Mouse (Mus musculus): ENCODE data around the gene Olfr591. TPM values are rescaled to one million over a fixed set of nuclear protein-coding genes. Genes with fewer than 3 reads are reported as not detected.

Gene Olfr591
- polyA plus RNA-seq, 1 experiment, result not detected

GRCm38 (mm10) chr7:103156256-103156655 is 21.9 kb downstream of the Olfr591 start, which contains the start of gene Olfr589:
Gene Olfr589 (minus strand): TSS chr7:103156356.
- H3K4me3 ChIP-seq (ENCODE audit: insufficient read depth, poor library complexity, severe bottlenecking), result no peak within 1 kb of the TSS
- TF ChIP-seq CTCF (IDR thresholded peaks at IDR 0.05; ENCODE audit: control insufficient read depth, insufficient read depth, insufficient read length) (no peak), MAX (IDR thresholded peaks at IDR 0.05) (no peak), FOSL1 (IDR thresholded peaks at IDR 0.05; ENCODE audit: insufficient read depth, low read length, poor library complexity, severe bottlenecking) (no peak)
- H3K27me3 ChIP-seq (ENCODE audit: control insufficient read depth, insufficient read depth, insufficient read length), result no peaks in the 10 kb centered on the region
- no peaks in the 10 kb centered on the region for H3K79me3 ChIP-seq (ENCODE audit: low read depth)
- H3K79me2 ChIP-seq (ENCODE audit: control insufficient read depth, insufficient read depth), result no peaks in the 10 kb centered on the region
- no peak within 1 kb of the TSS for H3ac ChIP-seq (ENCODE audit: control insufficient read depth, insufficient read length, low read depth)
- H3K36me3 ChIP-seq (ENCODE audit: control insufficient read depth, insufficient read depth), result no peaks in the 10 kb centered on the region

GRCm38 (mm10) chr7:103140579-103140978 is 37.6 kb downstream of the Olfr591 start, which contains the start of gene Olfr588-ps1:
Gene Olfr588-ps1 (plus strand): TSS chr7:103140879.
- Histone ChIP-seq H3K79me2 (ENCODE audit: control insufficient read depth, insufficient read depth) (no peaks in the 10 kb centered on the region), H3ac (ENCODE audit: control insufficient read depth, insufficient read length, low read depth) (no peak within 1 kb of the TSS), H3K36me3 (ENCODE audit: control insufficient read depth, insufficient read depth) (no peaks in the 10 kb centered on the region), H3K79me3 (ENCODE audit: low read depth) (no peaks in the 10 kb centered on the region), H3K4me3 (ENCODE audit: insufficient read depth, poor library complexity, severe bottlenecking) (no peak within 1 kb of the TSS), H3K27me3 (ENCODE audit: control insufficient read depth, insufficient read depth, insufficient read length) (no peaks in the 10 kb centered on the region)
- TF ChIP-seq MAX (IDR thresholded peaks at IDR 0.05) (no peak), CTCF (IDR thresholded peaks at IDR 0.05; ENCODE audit: control insufficient read depth, insufficient read depth, insufficient read length) (no peak), USF1 (IDR thresholded peaks at IDR 0.05; ENCODE audit: low read depth) (no peak), FOSL1 (IDR thresholded peaks at IDR 0.05; ENCODE audit: insufficient read depth, low read length, poor library complexity, severe bottlenecking) (no peak)

GRCm38 (mm10) chr7:103125538-103125937 is 52.6 kb downstream of the Olfr591 start, which contains the start of gene Olfr586:
Gene Olfr586 (minus strand): TSS chr7:103125638.
- H3K4me3 ChIP-seq (ENCODE audit: insufficient read depth, poor library complexity, severe bottlenecking), result no peak within 1 kb of the TSS
- no peaks in the 10 kb centered on the region for H3K79me3 ChIP-seq (ENCODE audit: low read depth)
- H3ac ChIP-seq (ENCODE audit: control insufficient read depth, insufficient read length, low read depth), result no peak within 1 kb of the TSS
- H3K36me3 ChIP-seq (ENCODE audit: control insufficient read depth, insufficient read depth), result no peaks in the 10 kb centered on the region
- H3K79me2 ChIP-seq (ENCODE audit: control insufficient read depth, insufficient read depth), result no peaks in the 10 kb centered on the region
- no peaks in the 10 kb centered on the region for H3K27me3 ChIP-seq (ENCODE audit: control insufficient read depth, insufficient read depth, insufficient read length)
- TF ChIP-seq FOSL1 (IDR thresholded peaks at IDR 0.05; ENCODE audit: insufficient read depth, low read length, poor library complexity, severe bottlenecking) (no peak), USF1 (IDR thresholded peaks at IDR 0.05; ENCODE audit: low read depth) (no peak), MYOG (IDR thresholded peaks at IDR 0.05; ENCODE audit: control insufficient read depth, extremely low read depth, insufficient read length) (no peak), CEBPB (IDR thresholded peaks at IDR 0.05; ENCODE audit: low read depth) (no peak), MYOD1 (IDR thresholded peaks at IDR 0.05; ENCODE audit: control insufficient read depth, insufficient read length, low read depth) (no peak), CTCF (IDR thresholded peaks at IDR 0.05; ENCODE audit: control insufficient read depth, insufficient read depth, insufficient read length) (no peak), MAX (IDR thresholded peaks at IDR 0.05) (no peak)

- no peak overlapping the region for H3ac ChIP-seq (ENCODE audit: control insufficient read depth, insufficient read length, low read depth)
- H3K36me3 ChIP-seq (ENCODE audit: control insufficient read depth, insufficient read depth), result no peaks in the 10 kb centered on the region
- H3K79me3 ChIP-seq (ENCODE audit: low read depth), result no peaks in the 10 kb centered on the region
- H3K27me3 ChIP-seq (ENCODE audit: control insufficient read depth, insufficient read depth, insufficient read length), result no peaks in the 10 kb centered on the region
- no peak for TF ChIP-seq FOSL1 (IDR thresholded peaks at IDR 0.05; ENCODE audit: insufficient read depth, low read length, poor library complexity, severe bottlenecking)
- no peak for TF ChIP-seq MYOD1 (IDR thresholded peaks at IDR 0.05; ENCODE audit: control insufficient read depth, insufficient read length, low read depth)
- no peak for TF ChIP-seq MYOG (IDR thresholded peaks at IDR 0.05; ENCODE audit: control insufficient read depth, extremely low read depth, insufficient read length)
- TF ChIP-seq MAX (IDR thresholded peaks at IDR 0.05), result no peak
- TF ChIP-seq CEBPB (IDR thresholded peaks at IDR 0.05; ENCODE audit: low read depth), result no peak
- no peak for TF ChIP-seq CTCF (IDR thresholded peaks at IDR 0.05; ENCODE audit: control insufficient read depth, insufficient read depth, insufficient read length)
- TF ChIP-seq USF1 (IDR thresholded peaks at IDR 0.05; ENCODE audit: low read depth), result no peak
- H3K79me2 ChIP-seq (ENCODE audit: control insufficient read depth, insufficient read depth), result no peaks in the 10 kb centered on the region
- H3K4me3 ChIP-seq (ENCODE audit: insufficient read depth, poor library complexity, severe bottlenecking), result no peak overlapping the region
These were observed 58.7 kb downstream of the Olfr591 start for GRCm38 (mm10) chr7:103119406-103119805.

Other genes with a start within 250 kb of the Olfr591 start
- gene Olfr573-ps1, start 235.8 kb downstream of the Olfr591 start, polyA plus RNA-seq (2012; fragmentation: generic; extraction: Trizol), result not detected
- not detected for gene Olfr574, start 229.9 kb downstream of the Olfr591 start, polyA plus RNA-seq (2012; fragmentation: generic; extraction: Trizol)
- gene Olfr575, start 219.6 kb downstream of the Olfr591 start, polyA plus RNA-seq (2012; fragmentation: generic; extraction: Trizol), result not detected
- not detected for gene Olfr576, start 215.7 kb downstream of the Olfr591 start, polyA plus RNA-seq (2012; fragmentation: generic; extraction: Trizol)
- not detected for gene Olfr577, start 202.4 kb downstream of the Olfr591 start, polyA plus RNA-seq (2012; fragmentation: generic; extraction: Trizol)
- not detected for gene Olfr578, start 189.0 kb downstream of the Olfr591 start, polyA plus RNA-seq (2012; fragmentation: generic; extraction: Trizol)
- not detected for gene Olfr582, start 140.3 kb downstream of the Olfr591 start, polyA plus RNA-seq (2012; fragmentation: generic; extraction: Trizol)
- gene Olfr583, start 127.0 kb downstream of the Olfr591 start, polyA plus RNA-seq (2012; fragmentation: generic; extraction: Trizol), result not detected
- gene Olfr584, start 96.5 kb downstream of the Olfr591 start, polyA plus RNA-seq (2012; fragmentation: generic; extraction: Trizol), result not detected
- not detected for gene Olfr585, start 80.6 kb downstream of the Olfr591 start, polyA plus RNA-seq (2012; fragmentation: generic; extraction: Trizol)
- gene Olfr586, start 52.7 kb downstream of the Olfr591 start, polyA plus RNA-seq (2012; fragmentation: generic; extraction: Trizol), result not detected
- not detected for gene Olfr588-ps1, start 37.5 kb downstream of the Olfr591 start, polyA plus RNA-seq (2012; fragmentation: generic; extraction: Trizol)
- gene Olfr589, start 22.0 kb downstream of the Olfr591 start, polyA plus RNA-seq (2012; fragmentation: generic; extraction: Trizol), result not detected
- gene Olfr592, start 6.5 kb upstream of the Olfr591 start, polyA plus RNA-seq (2012; fragmentation: generic; extraction: Trizol), result not detected
- not detected for gene Olfr593, start 33.5 kb upstream of the Olfr591 start, polyA plus RNA-seq (2012; fragmentation: generic; extraction: Trizol)
- gene Olfr594, start 38.7 kb upstream of the Olfr591 start, polyA plus RNA-seq (2012; fragmentation: generic; extraction: Trizol), result not detected
- not detected for gene Usp17ld, start 74.2 kb upstream of the Olfr591 start, polyA plus RNA-seq (2012; fragmentation: generic; extraction: Trizol)
- not detected for gene Olfr596, start 127.3 kb upstream of the Olfr591 start, polyA plus RNA-seq (2012; fragmentation: generic; extraction: Trizol)
- not detected for gene Olfr597, start 138.0 kb upstream of the Olfr591 start, polyA plus RNA-seq (2012; fragmentation: generic; extraction: Trizol)
- gene Olfr598, start 145.2 kb upstream of the Olfr591 start, polyA plus RNA-seq (2012; fragmentation: generic; extraction: Trizol), result not detected
- gene Olfr599, start 157.6 kb upstream of the Olfr591 start, polyA plus RNA-seq (2012; fragmentation: generic; extraction: Trizol), result not detected
- gene Olfr600, start 171.3 kb upstream of the Olfr591 start, polyA plus RNA-seq (2012; fragmentation: generic; extraction: Trizol), result not detected
- gene Olfr601, start 184.3 kb upstream of the Olfr591 start, polyA plus RNA-seq (2012; fragmentation: generic; extraction: Trizol), result not detected
- not detected for gene Olfr603, start 207.8 kb upstream of the Olfr591 start, polyA plus RNA-seq (2012; fragmentation: generic; extraction: Trizol)
- 0.08 TPM for gene Usp17lc, start 236.7 kb upstream of the Olfr591 start, polyA plus RNA-seq (2012; fragmentation: generic; extraction: Trizol)

Data from C2C12 (cell line).